Mouse (Mus musculus) CH12.LX (cell line): ENCODE measurements around the gene Rbfox1. TPM values are rescaled to one million over a fixed set of nuclear protein-coding genes. Genes with fewer than 3 reads are reported as not detected.

Source experiments
- DNase-seq: peaks from one replicate; pipeline ENCODE4 v3.0.0-alpha.2; 2013; ENCODE audit errors: extremely low read depth
- H3K27ac ChIP-seq: 2 replicates; pipeline ENCODE4 v1.5.1; 2012; ENCODE audit warnings: low read depth, mild to moderate bottlenecking, control low read depth, moderate library complexity; ENCODE audit not compliant: insufficient read depth
- H3K27me3 ChIP-seq: replicated peaks from 2 replicates; pipeline ENCODE3; 2012; ENCODE audit warnings: inconsistent platforms
- H3K36me3 ChIP-seq, 2 experiments: replicated peaks in 1 of 2; 2 replicates each; pipeline versions ENCODE3 to v1.6.1; 2012; ENCODE audit warnings: inconsistent platforms in 1 of 2, low read length in 1 of 2, mild to moderate bottlenecking in 1 of 2, mixed read lengths in 1 of 2, moderate library complexity in 1 of 2; ENCODE audit not compliant: control insufficient read depth in 1 of 2, insufficient read depth in 1 of 2
- H3K4me1 ChIP-seq, 2 experiments: 2 replicates each; pipeline ENCODE4 v1.6.1; 2012; ENCODE audit warnings: inconsistent platforms in 1 of 2, moderate library complexity in 1 of 2; ENCODE audit not compliant: insufficient read depth in 2 of 2, control insufficient read depth in 1 of 2
- H3K4me2 ChIP-seq: 2 replicates; pipeline ENCODE4 v1.6.1; 2012; ENCODE audit warnings: low read depth, mild to moderate bottlenecking, control low read depth; ENCODE audit not compliant: poor library complexity, insufficient read depth, severe bottlenecking
- H3K4me3 ChIP-seq, 3 experiments: fragments of 150-350 bp in 1 of 3; sonication (generic) in 1 of 3; replicated peaks in 1 of 3; 2 replicates each; pipeline versions ENCODE3 to v1.5.1; 2011 to 2012; ENCODE audit warnings: low read depth in 2 of 3, low read length in 2 of 3, mild to moderate bottlenecking in 2 of 3, moderate library complexity in 2 of 3, control low read depth in 1 of 3, improper control_type of control experiment in 1 of 3, inconsistent platforms in 1 of 3, mixed read lengths in 1 of 3; ENCODE audit not compliant: poor library complexity in 1 of 3
- H3K79me2 ChIP-seq: replicated peaks from 2 replicates; pipeline ENCODE4 v1.6.1; 2012; ENCODE audit warnings: mild to moderate bottlenecking, moderate library complexity; ENCODE audit not compliant: control insufficient read depth, poor library complexity, insufficient read depth, severe bottlenecking; ENCODE audit errors: extremely low read depth
- H3K9ac ChIP-seq: 2 replicates; pipeline ENCODE4 v1.6.1; 2012; ENCODE audit warnings: low read depth, mild to moderate bottlenecking, control low read depth, moderate library complexity; ENCODE audit not compliant: insufficient read depth
- H3K9me3 ChIP-seq: replicated peaks from 2 replicates; pipeline ENCODE3; 2012; ENCODE audit warnings: low read length, inconsistent platforms, mixed read lengths
- CHD2 ChIP-seq: IDR thresholded peaks from 2 replicates; pipeline ENCODE4 v1.6.1; 2011; ENCODE audit warnings: low read length, improper control_type of control experiment
- CTCF ChIP-seq, 2 experiments: IDR thresholded peaks in 1 of 2; conservative IDR thresholded peaks in 1 of 2; 2 replicates each; pipeline ENCODE4 v1.5.1; 2011 to 2012; ENCODE audit warnings: low read depth in 2 of 2, low read length in 2 of 2, improper control_type of control experiment in 1 of 2, inconsistent platforms in 1 of 2, mild to moderate bottlenecking in 1 of 2, moderate library complexity in 1 of 2
- E2F4 ChIP-seq: IDR thresholded peaks from 2 replicates; pipeline ENCODE4 v1.6.1; 2011; ENCODE audit warnings: low read depth, low read length, improper control_type of control experiment; ENCODE audit not compliant: insufficient replicate concordance
- ETS1 ChIP-seq: conservative IDR thresholded peaks from 2 replicates; pipeline ENCODE4 v1.6.1; 2012; ENCODE audit warnings: low read depth, mild to moderate bottlenecking, inconsistent platforms, low read length, improper control_type of control experiment, moderate library complexity
- HCFC1 ChIP-seq: IDR thresholded peaks from 2 replicates; pipeline ENCODE4 v1.6.1; 2012; ENCODE audit warnings: low read depth, mild to moderate bottlenecking, inconsistent platforms, low read length, improper control_type of control experiment
- IRF4 ChIP-seq: IDR thresholded peaks from 2 replicates; pipeline ENCODE4 v1.6.1; 2014; ENCODE audit warnings: low read depth, mild to moderate bottlenecking, inconsistent platforms, low read length, improper control_type of control experiment
- JUN ChIP-seq: IDR thresholded peaks from 2 replicates; pipeline ENCODE4 v1.6.1; 2011; ENCODE audit warnings: low read depth, mild to moderate bottlenecking, low read length, improper control_type of control experiment, moderate library complexity; ENCODE audit not compliant: insufficient read depth
- MAFK ChIP-seq: IDR thresholded peaks from 2 replicates; pipeline ENCODE4 v1.6.1; 2011; ENCODE audit warnings: low read length, improper control_type of control experiment; ENCODE audit not compliant: insufficient replicate concordance
- MAZ ChIP-seq: IDR thresholded peaks from 2 replicates; pipeline ENCODE4 v1.6.1; 2012; ENCODE audit warnings: low read depth, mild to moderate bottlenecking, inconsistent platforms, low read length, improper control_type of control experiment, moderate library complexity
- MXI1 ChIP-seq: IDR thresholded peaks from 2 replicates; pipeline ENCODE4 v1.6.1; 2011; ENCODE audit warnings: mild to moderate bottlenecking, low read depth, low read length, improper control_type of control experiment
- MYC ChIP-seq: IDR thresholded peaks from 2 replicates; pipeline ENCODE4 v1.6.1; 2011; ENCODE audit warnings: low read depth, mild to moderate bottlenecking, improper control_type of control experiment, low read length
- NRF1 ChIP-seq: IDR thresholded peaks from 2 replicates; pipeline ENCODE4 v1.6.1; 2014; ENCODE audit warnings: low read depth, mild to moderate bottlenecking, inconsistent platforms, low read length, improper control_type of control experiment, moderate library complexity
- PAX5 ChIP-seq: IDR thresholded peaks from 2 replicates; pipeline ENCODE4 v1.6.1; 2012; ENCODE audit warnings: low read length, inconsistent platforms, mixed read lengths
- RAD21 ChIP-seq: IDR thresholded peaks from 2 replicates; pipeline ENCODE4 v1.6.1; 2011; ENCODE audit warnings: low read depth, mild to moderate bottlenecking, low read length, improper control_type of control experiment, moderate library complexity
- RCOR1 ChIP-seq: conservative IDR thresholded peaks from 2 replicates; pipeline ENCODE4 v1.6.1; 2012; ENCODE audit warnings: low read depth, mild to moderate bottlenecking, inconsistent platforms, low read length, improper control_type of control experiment
- USF1 ChIP-seq: IDR thresholded peaks from 2 replicates; pipeline ENCODE4 v1.6.1; 2014; ENCODE audit warnings: low read depth, mild to moderate bottlenecking, inconsistent platforms, low read length, improper control_type of control experiment
- ZC3H11A ChIP-seq: IDR thresholded peaks from 2 replicates; pipeline ENCODE4 v1.6.1; 2012; ENCODE audit warnings: low read depth, mild to moderate bottlenecking, inconsistent platforms, low read length, improper control_type of control experiment
- ZMIZ1 ChIP-seq: IDR thresholded peaks from 2 replicates; pipeline ENCODE4 v1.6.1; 2012; ENCODE audit warnings: low read depth, mild to moderate bottlenecking, inconsistent platforms, low read length, improper control_type of control experiment
- ZNF384 ChIP-seq: IDR thresholded peaks from 2 replicates; pipeline ENCODE4 v1.6.1; 2012; ENCODE audit warnings: low read depth, low read length, improper control_type of control experiment, inconsistent platforms
- dilution Hi-C: fragments of 300-500 bp; cut with MboI; formaldehyde crosslinking; loops from 2 replicates; pipeline ENCODE4 v1.14.3; 2020; ENCODE audit warnings: low sequenced_read_pairs; ENCODE audit not compliant: extremely low pct_unique_long_range_greater_than_20kb, extremely low pct_ligation_motif_present
- in situ Hi-C: fragments of 300-500 bp; cut with MboI; formaldehyde crosslinking; loops from 3 replicates; pipeline ENCODE4 v1.14.3; 2019; ENCODE audit warnings: low sequenced_read_pairs, low pct_ligation_motif_present, low pct_unique_long_range_greater_than_20kb, mixed read lengths
- polyA plus RNA-seq: library from polyadenylated mRNA; unstranded; fragments of >175 nt; gene quantifications from 2 replicates; pipeline ENCODE4 v1.2.1, GENCODE M21; 2012; ENCODE audit warnings: low read depth; ENCODE audit not compliant: insufficient read length
- total RNA-seq, 2 experiments: library from RNA; depleted of rRNA; stranded (reverse); fragments of 300-350 nt in 1 of 2; fragments of >200 nt in 1 of 2; gene quantifications; 2 replicates each; pipeline ENCODE4 v1.2.3; 2012 to 2014

Rbfox1 gene
- total and polyA plus RNA-seq, 3 experiments, result not detected

- Histone ChIP-seq H3K9me3 (peaks cover 81% of the 10 kb centered on the region), H3K4me3 (no peak overlapping the region), H3K4me1 (no peaks in the 10 kb centered on the region), H3K4me2 (no peak overlapping the region), H3K79me2 (no peaks in the 10 kb centered on the region), H3K36me3 (no peaks in the 10 kb centered on the region), H3K27ac (no peak overlapping the region), H3K27me3 (no peaks in the 10 kb centered on the region), H3K9ac (no peak overlapping the region)
- in situ Hi-C loops (no loop called here), dilution Hi-C loops (no loop called here)
- TF ChIP-seq RAD21 (no peak), NRF1 (no peak), RCOR1 (no peak), HCFC1 (no peak), ETS1 (no peak), PAX5 (no peak), ZMIZ1 (no peak), IRF4 (no peak)
- DNase-seq, result no peak
Observed at GRCm38 (mm10) chr16:6784144-6784543, 899.0 kb downstream of the Rbfox1 start.

GRCm38 (mm10) chr16:6785026-6785425, 899.9 kb downstream of the Rbfox1 start:
- Histone ChIP-seq H3K4me3 (no peak overlapping the region), H3K27ac (no peak overlapping the region), H3K4me1 (no peaks in the 10 kb centered on the region), H3K9me3 (peaks cover 80% of the 10 kb centered on the region), H3K79me2 (no peaks in the 10 kb centered on the region), H3K36me3 (no peaks in the 10 kb centered on the region), H3K9ac (no peak overlapping the region), H3K4me2 (no peak overlapping the region), H3K27me3 (no peaks in the 10 kb centered on the region)
- TF ChIP-seq ZMIZ1, result no peak
- TF ChIP-seq HCFC1, result no peak
- TF ChIP-seq ZC3H11A, result no peak
- TF ChIP-seq MAZ, result no peak
- TF ChIP-seq MAFK, result no peak
- TF ChIP-seq USF1, result no peak
- no peak for TF ChIP-seq JUN
- TF ChIP-seq CHD2, result no peak
- TF ChIP-seq MXI1, result no peak
- no peak for TF ChIP-seq CTCF (conservative IDR thresholded peaks at IDR 0.05 in 1 of 2, IDR thresholded peaks at IDR 0.05 in 1 of 2; ENCODE audit: low read depth in 2 of 2, low read length in 2 of 2)
- no peak for TF ChIP-seq ZNF384
- no peak for TF ChIP-seq E2F4
- no peak for TF ChIP-seq ETS1
- TF ChIP-seq IRF4, result no peak
- TF ChIP-seq MYC, result no peak
- dilution Hi-C loops, result no loop called here
- DNase-seq, result no peak
- in situ Hi-C loops, result no loop called here
